ENCODE assay signal across 19 mouse cellular contexts in genomic region chr16:26070376-26070775, GRCm38 (mm10). TPM values are rescaled to one million over a fixed set of nuclear protein-coding genes. Genes with fewer than 3 reads are reported as not detected.
"Had no signal": no experiment of that assay in that cellular context is flagged by ENCODE, and none has a peak within 500 bp of the region (broad histone marks: within the 10 kb centered on the region; RNA-seq: fewer than 3 reads in every experiment).

No protein-coding gene starts in this region.

- H3K36me3 ChIP-seq: midbrain, embryonic 10.5 days; midbrain, embryonic 12.5 days; neural tube, embryonic 13.5 days; neural tube, embryonic 15.5 days; stomach, embryonic 15.5 days had no signal

- H3K27ac ChIP-seq: midbrain, embryonic 10.5 days; midbrain, embryonic 12.5 days; neural tube, embryonic 13.5 days; neural tube, embryonic 15.5 days; stomach, embryonic 15.5 days; stomach, postnatal 0 days had no signal

- ATAC-seq: midbrain, embryonic 16.5 days had no signal

- DNase-seq: lung, adult 18-20 months; lung, embryonic 14.5 days; lung, postnatal 10 days; lung, postnatal 4 days; midbrain, embryonic 14.5 days; retina, postnatal 1 day; right cerebral cortex, adult 18-20 months; thymus, adult 2 months; thymus, postnatal 25 days; thymus, postnatal 4 days had no signal

- H3K4me1 ChIP-seq: midbrain, embryonic 10.5 days; midbrain, embryonic 12.5 days; neural tube, embryonic 13.5 days; neural tube, embryonic 15.5 days; stomach, embryonic 15.5 days had no signal

- H3K4me2 ChIP-seq: lung, embryonic 14.5 days; midbrain, embryonic 12.5 days; neural tube, embryonic 13.5 days; neural tube, embryonic 15.5 days; stomach, embryonic 15.5 days had no signal

- H3K9me3 ChIP-seq: midbrain, embryonic 10.5 days; midbrain, embryonic 12.5 days; neural tube, embryonic 13.5 days; neural tube, embryonic 15.5 days; stomach, embryonic 15.5 days had no signal

- H3K27me3 ChIP-seq: midbrain, embryonic 12.5 days; neural tube, embryonic 13.5 days; neural tube, embryonic 15.5 days; stomach, embryonic 15.5 days had no signal

- H3K9ac ChIP-seq: lung, embryonic 14.5 days; midbrain, embryonic 12.5 days; neural tube, embryonic 13.5 days; neural tube, embryonic 15.5 days; stomach, embryonic 15.5 days had no signal

- H3K4me3 ChIP-seq: midbrain, embryonic 10.5 days; midbrain, embryonic 12.5 days; myocyte; neural tube, embryonic 13.5 days; neural tube, embryonic 15.5 days; stomach, embryonic 15.5 days had no signal

RNA-seq across cellular contexts. Expression of gene P3h2, which starts 35.2 kb away (rescaled TPM):
- total RNA-seq: megakaryocyte, adult 5-6 weeks had no signal
